Mouse (Mus musculus) embryonic facial prominence, embryonic 15.5 days (tissue): ENCODE data around the gene Gm19402. TPM values are rescaled to one million over a fixed set of nuclear protein-coding genes. Genes with fewer than 3 reads are reported as not detected.
A peak's percentile ranks its signal among the peaks of the same experiment; 100 is the strongest.

Experiments used
- ATAC-seq: fragments of 200-750 bp; cut with Nextera tagmentation; 2 replicates; pipeline ENCODE4 v1.8.0; 2017; ENCODE audit warnings: low read depth, moderate TSS enrichment; ENCODE audit not compliant: insufficient number of reproducible peaks, low FRiP score, low TSS enrichment
- H3K27ac ChIP-seq: fragments of 300-500 bp; sonication (generic); replicated peaks from 2 replicates; pipeline ENCODE4 v1.5.1; 2015; ENCODE audit warnings: mild to moderate bottlenecking, inconsistent platforms
- H3K27me3 ChIP-seq: fragments of 300-500 bp; sonication (generic); 2 replicates; pipeline ENCODE4 v1.6.1; 2015; ENCODE audit warnings: inconsistent platforms
- H3K36me3 ChIP-seq: fragments of 300-500 bp; sonication (generic); 2 replicates; pipeline ENCODE4 v1.6.1; 2015; ENCODE audit warnings: mild to moderate bottlenecking, inconsistent platforms
- H3K4me1 ChIP-seq: fragments of 300-500 bp; sonication (generic); 2 replicates; pipeline ENCODE4 v1.6.1; 2015; ENCODE audit warnings: inconsistent platforms
- H3K4me2 ChIP-seq: fragments of 300-500 bp; sonication (generic); replicated peaks from 2 replicates; pipeline ENCODE4 v1.6.1; 2015; ENCODE audit warnings: mild to moderate bottlenecking, inconsistent platforms
- H3K4me3 ChIP-seq: fragments of 300-500 bp; sonication (generic); replicated peaks from 2 replicates; pipeline ENCODE4 v1.5.1; 2015; ENCODE audit warnings: mild to moderate bottlenecking, inconsistent platforms
- H3K9ac ChIP-seq: fragments of 300-500 bp; sonication (generic); 2 replicates; pipeline ENCODE4 v1.6.1; 2015; ENCODE audit warnings: inconsistent platforms
- H3K9me3 ChIP-seq: fragments of 300-500 bp; sonication (generic); replicated peaks from 2 replicates; pipeline ENCODE4 v1.6.1; 2016; ENCODE audit warnings: inconsistent platforms
- WGBS: fragments of 180-500 bp; shearing (Covaris S2); methylation state at CpG from one replicate; pipeline ENCODE4 v1.1.7; 2015; 5-methylcytosine and 5-hydroxymethylcytosine counted together
- polyA plus RNA-seq: library from polyadenylated mRNA; unstranded; fragments of >200 nt; fragmentation: Nextera tagmentation; extraction: Ambion mirVana; gene quantifications from 2 replicates; pipeline ENCODE4 v1.2.1, GENCODE M21; 2015

Gm19402 gene
- polyA plus RNA-seq, 1 experiment from 2014 or later = 0.60 TPM

DNA sequence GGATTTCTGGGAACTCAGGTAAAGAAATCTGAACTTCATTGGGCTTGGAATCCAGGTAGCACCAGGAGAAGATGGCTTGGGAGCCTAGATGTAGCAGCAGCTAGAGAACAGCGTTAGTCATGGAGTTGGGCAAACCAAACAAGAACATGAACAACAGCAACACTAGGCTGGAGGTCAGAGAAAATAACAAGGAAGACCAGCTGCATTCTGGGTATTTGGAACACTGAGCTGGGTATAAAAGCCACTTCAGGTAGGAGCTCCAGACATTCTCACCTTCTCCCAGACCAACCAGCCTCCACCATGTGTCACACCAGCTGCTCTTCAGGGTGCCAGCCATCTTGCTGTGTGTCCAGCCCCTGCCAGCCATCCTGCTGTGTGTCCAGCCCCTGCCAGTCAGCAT is 15.8 kb upstream of the Gm19402 start, which contains the start of gene Gm10272:
Gene Gm10272 (plus strand): TSS at position 301 of the 400 bp plus-strand sequence.
- no peaks in the 10 kb centered on the region for H3K9me3 ChIP-seq
- ATAC-seq = no peak
- no peaks in the 10 kb centered on the region for H3K36me3 ChIP-seq
- no peak within 1 kb of the TSS for H3K27ac ChIP-seq
- 96% methylated on average over 1 of the region's 1 CpGs for WGBS
- H3K27me3 ChIP-seq = no peaks in the 10 kb centered on the region
- no peaks in the 10 kb centered on the region for H3K4me1 ChIP-seq
- no peak within 1 kb of the TSS for H3K4me3 ChIP-seq
- H3K9ac ChIP-seq = no peak within 1 kb of the TSS
- H3K4me2 ChIP-seq = no peak within 1 kb of the TSS

- 37% methylated on average over 4 of the region's 4 CpGs for WGBS
- H3K9me3 ChIP-seq = 0 out of 2 replicates have a peak, but pooled peaks cover 5% of the 10 kb centered on the region
- H3K4me3 ChIP-seq = no peak within 1 kb of the TSS
- no peak within 1 kb of the TSS for H3K4me2 ChIP-seq
- H3K9ac ChIP-seq = no peak within 1 kb of the TSS
- H3K27me3 ChIP-seq = no peaks in the 10 kb centered on the region
- ATAC-seq = no peak
- H3K27ac ChIP-seq = no peak within 1 kb of the TSS
- no peaks in the 10 kb centered on the region for H3K4me1 ChIP-seq
- H3K36me3 ChIP-seq = no peaks in the 10 kb centered on the region
Measured at GRCm38 (mm10) chr10:77697133-77697532, 6.6 kb upstream of the Gm19402 start, which contains the start of gene Gm9508. TSS of gene Gm9508 (minus strand) at chr10:77697233.

GRCm38 (mm10) chr10:77687021-77687420 is 3.5 kb downstream of the Gm19402 start:
- peaks cover 31% of the 10 kb centered on the region for H3K27me3 ChIP-seq
- H3K27ac ChIP-seq = 0 out of 2 replicates have a peak overlapping the region, but pooled peaks have one; percentile 58
- no peak for ATAC-seq
- no peaks in the 10 kb centered on the region for H3K9me3 ChIP-seq
- H3K4me2 ChIP-seq = peak overlapping the region; percentile 33
- peak overlapping the region; percentile 22 for H3K4me3 ChIP-seq
- H3K4me1 ChIP-seq = peaks cover 10% of the 10 kb centered on the region
- 17% methylated on average over 10 of the region's 10 CpGs for WGBS
- H3K36me3 ChIP-seq = no peaks in the 10 kb centered on the region
- no peak overlapping the region for H3K9ac ChIP-seq

- no peaks in the 10 kb centered on the region for H3K36me3 ChIP-seq
Measured at GRCm38 (mm10) chr10:77685895-77686664, 4.5 kb downstream of the Gm19402 start, which contains the start of gene Tspear. TSS of gene Tspear (plus strand) at chr10:77686569.

DNA sequence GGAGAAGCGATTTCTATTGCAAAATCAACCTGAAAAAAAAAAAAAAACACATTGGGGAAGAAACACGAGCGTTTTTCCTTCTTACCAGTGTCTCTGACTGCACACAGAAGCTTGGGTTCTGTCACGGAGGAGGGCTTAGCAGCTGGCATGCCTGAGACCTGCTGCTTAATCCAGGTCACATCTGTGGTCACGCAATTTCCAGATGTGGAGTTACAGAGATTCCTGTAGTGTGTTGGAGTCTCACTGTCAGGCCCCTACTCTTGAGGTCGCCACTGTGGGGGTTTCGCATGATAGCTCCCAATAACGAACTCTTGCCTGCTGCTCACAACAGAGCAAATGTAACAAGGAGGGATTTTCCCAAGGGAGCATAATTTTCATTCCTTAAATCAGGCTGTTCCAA is 6.4 kb downstream of the Gm19402 start:
- Histone ChIP-seq H3K9me3 (no peaks in the 10 kb centered on the region), H3K9ac (no peak overlapping the region), H3K36me3 (no peaks in the 10 kb centered on the region), H3K4me3 (no peak overlapping the region), H3K27ac (no peak overlapping the region), H3K4me2 (no peak overlapping the region), H3K27me3 (peaks cover 31% of the 10 kb centered on the region), H3K4me1 (peaks cover 7% of the 10 kb centered on the region; the same call in 1 of the 2 replicates)
- no peak for ATAC-seq
- 12% methylated on average over 8 of the region's 8 CpGs for WGBS

More at GRCm38 (mm10) chr10:77685895-77686664, 4.5 kb downstream of the Gm19402 start, which contains the start of gene Tspear:
- WGBS = 3% methylated on average over 22 of the region's 22 CpGs
- Histone ChIP-seq H3K27ac (peak within 1 kb of the TSS; percentile 58; the same call in 1 of the 2 replicates), H3K9me3 (no peaks in the 10 kb centered on the region), H3K4me3 (peak within 1 kb of the TSS; percentile 22), H3K27me3 (peaks cover 31% of the 10 kb centered on the region), H3K4me1 (peaks cover 10% of the 10 kb centered on the region), H3K4me2 (peak within 1 kb of the TSS; percentile 33), H3K9ac (no peak within 1 kb of the TSS)
- ATAC-seq = no peak

DNA sequence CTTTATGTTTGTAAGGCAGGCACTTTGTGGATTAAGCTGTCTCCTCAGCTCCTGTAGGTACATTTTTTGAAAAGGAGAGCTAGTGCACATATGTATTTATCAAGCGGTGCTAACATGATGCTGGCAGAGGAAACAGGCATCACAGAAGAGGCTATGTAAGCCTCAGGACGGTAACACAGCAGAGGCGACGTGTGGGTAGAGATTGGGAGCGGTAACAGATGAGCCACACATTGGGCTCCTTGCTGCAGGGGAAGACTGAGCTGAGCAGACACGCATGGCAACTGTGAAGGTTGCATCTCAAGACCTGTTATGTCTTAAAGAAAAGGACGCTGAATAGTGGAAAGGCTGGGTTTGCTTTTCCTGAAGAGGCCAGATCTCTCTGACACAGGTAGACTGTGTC is 7.6 kb downstream of the Gm19402 start:
- Histone ChIP-seq H3K4me1 (peaks cover 11% of the 10 kb centered on the region), H3K36me3 (no peaks in the 10 kb centered on the region), H3K4me2 (no peak overlapping the region), H3K4me3 (no peak overlapping the region), H3K9me3 (no peaks in the 10 kb centered on the region), H3K27me3 (peaks cover 40% of the 10 kb centered on the region), H3K27ac (no peak overlapping the region), H3K9ac (no peak overlapping the region)
- WGBS = 62% methylated on average over 7 of the region's 7 CpGs
- no peak for ATAC-seq

DNA sequence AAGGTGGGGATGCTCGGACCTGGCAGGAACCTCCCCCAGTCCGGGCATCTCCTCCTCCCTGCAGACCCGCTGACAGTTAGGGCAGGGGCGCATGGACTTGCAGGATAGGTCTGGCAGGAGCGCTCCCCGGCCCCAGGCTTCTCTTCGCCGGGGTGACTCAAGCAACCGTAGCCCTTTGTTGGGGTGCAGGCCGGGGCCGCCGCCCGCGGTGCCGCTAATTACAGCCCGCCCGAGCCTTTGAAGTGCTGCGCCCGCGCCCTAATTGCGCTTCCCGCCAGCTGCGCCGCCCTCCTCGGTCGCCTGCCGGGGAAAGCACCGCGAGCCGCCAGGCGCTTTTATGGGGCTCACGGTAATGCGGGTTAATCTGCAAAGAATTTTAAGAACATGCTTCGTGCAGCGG is 13.0 kb downstream of the Gm19402 start:
- no peak overlapping the region for H3K27ac ChIP-seq
- no peaks in the 10 kb centered on the region for H3K36me3 ChIP-seq
- H3K27me3 ChIP-seq = peaks cover 31% of the 10 kb centered on the region
- WGBS = under 1% methylated on average over 35 of the region's 35 CpGs
- no peaks in the 10 kb centered on the region for H3K9me3 ChIP-seq
- peak; percentile 10; the same call in 1 of the 2 replicates for ATAC-seq
- H3K4me3 ChIP-seq = peak overlapping the region; percentile 35
- H3K4me2 ChIP-seq = peak overlapping the region; percentile 70
- peaks cover 24% of the 10 kb centered on the region for H3K4me1 ChIP-seq
- 0 out of 2 replicates have a peak overlapping the region, but pooled peaks have one; percentile 10 for H3K9ac ChIP-seq

- H3K4me1 ChIP-seq = peaks cover 24% of the 10 kb centered on the region
- no peaks in the 10 kb centered on the region for H3K9me3 ChIP-seq
- H3K27me3 ChIP-seq = peaks cover 28% of the 10 kb centered on the region
- 50% methylated on average over 13 of the region's 13 CpGs for WGBS
- no peak overlapping the region for H3K4me3 ChIP-seq
- H3K4me2 ChIP-seq = no peak overlapping the region
- no peak overlapping the region for H3K27ac ChIP-seq
- no peak for ATAC-seq
- no peaks in the 10 kb centered on the region for H3K36me3 ChIP-seq
- no peak overlapping the region for H3K9ac ChIP-seq
Measured at GRCm38 (mm10) chr10:77673765-77674164, 16.8 kb downstream of the Gm19402 start.

GRCm38 (mm10) chr10:77671519-77671918 is 19.0 kb downstream of the Gm19402 start:
- Histone ChIP-seq H3K27me3 (peaks cover 10% of the 10 kb centered on the region; the same call in 1 of the 2 replicates), H3K4me3 (no peak overlapping the region), H3K4me2 (no peak overlapping the region), H3K9me3 (no peaks in the 10 kb centered on the region), H3K36me3 (no peaks in the 10 kb centered on the region), H3K9ac (no peak overlapping the region), H3K4me1 (peaks cover 17% of the 10 kb centered on the region), H3K27ac (no peak overlapping the region)
- WGBS = 74% methylated on average over 4 of the region's 4 CpGs
- no peak for ATAC-seq

- Histone ChIP-seq H3K4me1 (peaks cover 22% of the 10 kb centered on the region), H3K27me3 (peaks cover 4% of the 10 kb centered on the region; the same call in 1 of the 2 replicates), H3K27ac (no peak overlapping the region), H3K4me2 (no peak overlapping the region), H3K36me3 (no peaks in the 10 kb centered on the region), H3K9ac (no peak overlapping the region), H3K9me3 (no peaks in the 10 kb centered on the region), H3K4me3 (no peak overlapping the region)
- 65% methylated on average over 4 of the region's 4 CpGs for WGBS
- ATAC-seq = no peak
Measured at GRCm38 (mm10) chr10:77670710-77671109, 19.8 kb downstream of the Gm19402 start.

- 0 out of 2 replicates have a peak, but pooled peaks cover 3% of the 10 kb centered on the region for H3K27me3 ChIP-seq
- no peak overlapping the region for H3K4me3 ChIP-seq
- peaks cover 11% of the 10 kb centered on the region for H3K4me1 ChIP-seq
- H3K27ac ChIP-seq = no peak overlapping the region
- H3K9me3 ChIP-seq = no peaks in the 10 kb centered on the region
- WGBS = 68% methylated on average over 4 of the region's 4 CpGs
- no peak overlapping the region for H3K4me2 ChIP-seq
- no peak for ATAC-seq
- H3K36me3 ChIP-seq = no peaks in the 10 kb centered on the region
- H3K9ac ChIP-seq = no peak overlapping the region
Measured at GRCm38 (mm10) chr10:77667402-77667801, 23.2 kb downstream of the Gm19402 start.
